Mouse (Mus musculus): ENCODE results near the gene Nt5dc1. TPM values are rescaled to one million over a fixed set of nuclear protein-coding genes. Genes with fewer than 3 reads are reported as not detected.

Nt5dc1 gene
- total and polyA plus RNA-seq, 3 experiments = 14.3 to 25.9 (median 21.1) TPM

DNA sequence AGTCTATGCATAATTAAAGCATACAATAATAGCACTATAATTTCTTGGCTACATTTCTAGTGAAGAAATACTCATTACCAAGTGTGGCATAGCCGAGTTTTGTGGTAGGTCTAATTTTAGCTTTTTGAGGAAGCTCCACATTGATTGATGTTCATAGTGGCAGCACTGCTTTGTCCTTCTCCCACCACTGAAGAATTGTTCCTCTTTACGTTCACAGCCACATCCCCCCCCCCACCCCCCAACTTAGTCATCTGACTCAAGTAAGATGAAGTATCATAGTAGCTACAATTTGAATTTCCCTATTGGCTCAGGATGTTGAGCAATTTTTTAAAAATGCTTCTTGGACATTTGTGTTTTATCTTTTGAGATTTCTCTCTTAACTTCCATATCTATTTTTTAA, 168.8 kb downstream of the Nt5dc1 start:
- dilution Hi-C loops (cut with MboI; ENCODE audit: extremely low pct_ligation_motif_present, extremely low pct_unique_long_range_greater_than_20kb, low sequenced_read_pairs) (no loop called here), in situ Hi-C loops (cut with MboI; ENCODE audit: low pct_ligation_motif_present, low pct_unique_long_range_greater_than_20kb, low sequenced_read_pairs) (no loop called here)
- no peak overlapping the region for H3K27ac ChIP-seq (ENCODE audit: insufficient read depth, low read depth)
- peaks cover 0 to 5% of the 10 kb centered on the region in 2 experiments; a peak in 2 of 4 replicates for H3K4me1 ChIP-seq (ENCODE audit: control insufficient read depth in 1 of 2, insufficient read depth in 2 of 2)
- no peaks in the 10 kb centered on the region for H3K27me3 ChIP-seq (replicated peaks)
- H3K36me3 ChIP-seq (replicated peaks in 1 of 2; ENCODE audit: control insufficient read depth in 1 of 2, insufficient read depth in 1 of 2, low read length in 1 of 2) = no peaks in the 10 kb centered on the region
- TF ChIP-seq ETS1 (conservative IDR thresholded peaks at IDR 0.05; ENCODE audit: low read depth, low read length) = no peak
- TF ChIP-seq BHLHE40 (IDR thresholded peaks at IDR 0.05; ENCODE audit: low read depth, low read length) = no peak
- TF ChIP-seq POLR2A (IDR thresholded peaks at IDR 0.05; ENCODE audit: low read depth, low read length) = no peak
- no peak for TF ChIP-seq MAZ (IDR thresholded peaks at IDR 0.05; ENCODE audit: low read depth, low read length)
- no peak for TF ChIP-seq CTCF (conservative IDR thresholded peaks at IDR 0.05 in 1 of 2, IDR thresholded peaks at IDR 0.05 in 1 of 2; ENCODE audit: low read depth in 2 of 2, low read length in 2 of 2)
- TF ChIP-seq SIN3A (IDR thresholded peaks at IDR 0.05; ENCODE audit: low read length) = no peak
- TF ChIP-seq NRF1 (IDR thresholded peaks at IDR 0.05; ENCODE audit: low read depth, low read length) = no peak
- TF ChIP-seq MYC (IDR thresholded peaks at IDR 0.05; ENCODE audit: low read depth, low read length) = no peak
- no peak for TF ChIP-seq RAD21 (IDR thresholded peaks at IDR 0.05; ENCODE audit: low read depth, low read length)
- DNase-seq (ENCODE audit: extremely low read depth) = peak; percentile 29
- H3K79me2 ChIP-seq (replicated peaks; ENCODE audit: control insufficient read depth, extremely low read depth, insufficient read depth, poor library complexity, severe bottlenecking) = no peaks in the 10 kb centered on the region
- H3K9me3 ChIP-seq (replicated peaks; ENCODE audit: low read length) = no peaks in the 10 kb centered on the region
- no peak overlapping the region for H3K4me2 ChIP-seq (ENCODE audit: insufficient read depth, low read depth, poor library complexity, severe bottlenecking)
- no peak overlapping the region for H3K4me3 ChIP-seq (replicated peaks in 1 of 3; ENCODE audit: low read depth in 2 of 3, low read length in 2 of 3, poor library complexity in 1 of 3)
- H3K9ac ChIP-seq (ENCODE audit: insufficient read depth, low read depth) = no peak overlapping the region

GRCm38 (mm10) chr10:34247757-34248156, 170.6 kb downstream of the Nt5dc1 start:
- H3K27ac ChIP-seq (ENCODE audit: insufficient read depth, low read depth) = no peak overlapping the region
- in situ Hi-C loops (cut with MboI; ENCODE audit: low pct_ligation_motif_present, low pct_unique_long_range_greater_than_20kb, low sequenced_read_pairs) = no loop called here
- no peak for DNase-seq (ENCODE audit: extremely low read depth)
- no peaks in the 10 kb centered on the region for H3K79me2 ChIP-seq (replicated peaks; ENCODE audit: control insufficient read depth, extremely low read depth, insufficient read depth, poor library complexity, severe bottlenecking)
- no peak overlapping the region for H3K4me3 ChIP-seq (replicated peaks in 1 of 3; ENCODE audit: low read depth in 2 of 3, low read length in 2 of 3, poor library complexity in 1 of 3)
- H3K4me1 ChIP-seq (ENCODE audit: control insufficient read depth in 1 of 2, insufficient read depth in 2 of 2) = peaks cover 0 to 5% of the 10 kb centered on the region in 2 experiments; a peak in 2 of 4 replicates
- no peak overlapping the region for H3K9ac ChIP-seq (ENCODE audit: insufficient read depth, low read depth)
- no peaks in the 10 kb centered on the region for H3K27me3 ChIP-seq (replicated peaks)
- dilution Hi-C loops (cut with MboI; ENCODE audit: extremely low pct_ligation_motif_present, extremely low pct_unique_long_range_greater_than_20kb, low sequenced_read_pairs) = no loop called here
- H3K36me3 ChIP-seq (replicated peaks in 1 of 2; ENCODE audit: control insufficient read depth in 1 of 2, insufficient read depth in 1 of 2, low read length in 1 of 2) = no peaks in the 10 kb centered on the region
- no peaks in the 10 kb centered on the region for H3K9me3 ChIP-seq (replicated peaks; ENCODE audit: low read length)
- TF ChIP-seq ELF1 (IDR thresholded peaks at IDR 0.05; ENCODE audit: low read depth, low read length) (no peak), CHD2 (IDR thresholded peaks at IDR 0.05; ENCODE audit: low read length) (no peak), CTCF (conservative IDR thresholded peaks at IDR 0.05 in 1 of 2, IDR thresholded peaks at IDR 0.05 in 1 of 2; ENCODE audit: low read depth in 2 of 2, low read length in 2 of 2) (no peak), EP300 (IDR thresholded peaks at IDR 0.05; ENCODE audit: low read length) (no peak), TBP (conservative IDR thresholded peaks at IDR 0.05; ENCODE audit: low read depth, low read length) (no peak), BHLHE40 (IDR thresholded peaks at IDR 0.05; ENCODE audit: low read depth, low read length) (no peak), MXI1 (IDR thresholded peaks at IDR 0.05; ENCODE audit: low read depth, low read length) (no peak), JUND (conservative IDR thresholded peaks at IDR 0.05; ENCODE audit: low read depth, low read length) (no peak), MAZ (IDR thresholded peaks at IDR 0.05; ENCODE audit: low read depth, low read length) (no peak), RCOR1 (conservative IDR thresholded peaks at IDR 0.05; ENCODE audit: low read depth, low read length) (no peak), POLR2AphosphoS2 (IDR thresholded peaks at IDR 0.05; ENCODE audit: low read depth, low read length) (no peak)
- no peak overlapping the region for H3K4me2 ChIP-seq (ENCODE audit: insufficient read depth, low read depth, poor library complexity, severe bottlenecking)
